Mouse (Mus musculus) frontal cortex, postnatal 25 days (tissue): ENCODE data around the gene Prss8.
A peak's percentile ranks its signal among the peaks of the same experiment; 100 is the strongest.
"Not testable (repeated sequence)": the region's sequence is repeated elsewhere in the genome, so short reads cannot be mapped to it uniquely, and the experiment has no call there.

Experiments
- DNase-seq, 2 experiments: peaks; one replicate each; pipeline ENCODE4 v3.0.0; 2022; ENCODE audit warnings: low spot score in 2 of 2

Prss8 gene

DNA sequence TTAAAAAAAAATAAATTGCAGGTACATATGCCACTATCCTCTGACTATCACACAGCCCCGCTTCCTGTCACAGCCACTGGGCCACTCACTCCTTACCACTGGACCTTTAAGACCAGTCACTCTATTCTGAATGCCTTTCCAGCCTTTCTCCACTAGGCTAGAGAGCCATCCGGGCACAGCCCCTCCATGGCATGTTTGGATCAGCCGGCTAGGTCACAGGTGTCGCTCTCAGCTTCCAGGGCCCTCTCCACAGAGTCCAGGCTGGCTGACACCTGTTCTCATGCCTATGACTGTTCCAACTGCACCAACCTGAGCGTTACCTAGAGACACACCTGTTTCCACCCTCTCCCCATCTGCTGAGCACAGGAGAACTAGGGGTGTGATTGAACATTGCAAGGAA lies 1.3 kb downstream of the Prss8 start:
- DNase-seq, result no peak

DNA sequence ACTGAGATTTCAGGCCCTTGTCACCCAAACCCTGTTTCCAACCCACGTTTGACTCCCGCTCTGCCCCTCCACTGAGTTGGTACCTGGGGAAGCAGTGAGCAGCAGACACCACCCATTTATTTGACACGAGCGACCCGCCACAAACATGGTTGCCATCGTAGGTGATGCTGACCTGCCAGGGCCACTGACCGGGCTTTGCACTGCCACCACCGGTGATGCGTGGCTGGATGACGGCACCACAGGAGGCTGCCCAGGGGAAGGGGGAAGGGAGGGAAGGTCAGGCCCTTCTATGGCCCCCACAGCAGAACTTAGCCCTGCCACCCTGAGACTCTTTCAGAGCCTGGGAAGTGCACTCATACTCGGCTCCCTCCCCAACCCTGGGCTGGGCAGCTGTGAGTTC lies 2.2 kb downstream of the Prss8 start:
- DNase-seq, result no peak

DNA sequence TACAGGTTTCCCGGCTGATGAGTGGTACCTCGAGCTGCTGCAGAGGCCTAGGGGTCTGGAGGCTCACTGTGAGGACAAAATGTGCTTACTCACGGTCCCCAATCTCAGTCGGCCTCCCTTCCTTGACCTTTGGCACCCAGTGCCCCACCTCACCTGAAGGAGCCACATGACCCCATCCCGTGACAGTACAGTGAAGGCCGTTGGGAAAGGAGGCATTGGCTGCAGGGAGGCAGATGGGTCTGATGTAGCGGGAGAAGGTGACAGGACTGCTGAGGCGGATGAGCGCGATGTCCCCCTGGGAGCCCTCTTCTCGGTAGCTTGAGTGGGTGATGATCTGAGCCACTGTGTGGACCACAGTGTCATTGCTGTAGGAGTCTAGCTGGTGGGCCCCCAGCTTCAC lies 3.1 kb downstream of the Prss8 start:
- no peak for DNase-seq

DNA sequence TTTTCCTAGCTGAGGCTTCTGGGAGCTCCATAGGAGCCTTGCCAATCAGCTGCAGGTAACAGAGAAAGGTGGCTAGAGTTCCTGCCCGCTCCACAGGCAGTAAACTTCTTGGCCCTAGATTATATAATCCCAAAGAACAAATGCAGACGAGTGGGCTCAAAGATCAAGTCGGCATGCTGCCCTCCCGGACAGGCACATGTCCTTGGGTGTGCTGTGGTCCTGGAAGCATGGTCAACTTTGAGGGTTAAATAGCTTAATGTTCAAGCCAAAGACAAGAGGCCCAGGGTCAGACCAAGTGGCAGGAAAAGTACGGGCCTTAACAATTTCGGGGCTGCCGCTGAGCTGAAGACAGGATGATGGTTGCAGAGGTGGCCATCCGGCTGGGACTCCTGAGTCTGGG lies 3.8 kb downstream of the Prss8 start:
- DNase-seq, result no peak

DNA sequence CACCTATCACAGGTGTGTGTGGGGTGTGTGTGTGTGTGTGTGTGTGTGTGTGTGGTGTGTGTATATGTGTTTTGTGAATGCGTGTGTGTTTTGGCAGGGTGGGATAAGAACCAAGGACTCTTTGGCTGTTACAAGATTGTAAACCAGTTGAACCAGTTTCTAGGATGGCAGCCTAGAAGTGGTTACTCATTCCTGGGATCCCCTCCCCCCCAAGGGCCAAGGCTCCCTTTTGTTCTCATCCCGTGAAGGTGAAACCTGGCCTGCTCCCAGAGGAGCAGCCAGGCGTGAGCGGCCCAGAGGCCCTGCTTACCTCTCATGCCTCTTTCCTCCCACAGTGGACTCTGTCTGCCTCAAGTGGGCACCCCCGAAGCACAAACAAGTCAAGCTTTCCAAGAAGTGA lies 4.7 kb downstream of the Prss8 start:
- no peak for DNase-seq

DNA sequence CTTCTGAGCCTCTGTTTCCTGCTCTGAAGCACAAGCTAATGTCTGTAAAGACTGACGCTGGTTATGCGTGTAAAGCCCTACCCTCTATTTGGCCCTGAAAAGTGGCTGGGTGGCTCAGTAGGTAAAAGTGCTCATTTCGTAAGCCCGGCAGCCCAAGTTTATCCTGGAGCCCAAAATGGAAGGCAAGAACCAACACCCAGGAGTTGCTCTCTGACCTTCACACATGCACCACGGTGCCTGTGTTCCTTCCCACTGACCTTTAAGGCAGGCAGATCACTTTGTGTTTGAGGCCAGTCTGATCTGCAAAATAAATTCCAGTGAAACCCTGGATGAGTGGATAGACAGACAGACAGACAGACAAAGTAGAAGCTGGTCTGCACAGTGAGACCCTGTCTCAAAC lies 6.2 kb downstream of the Prss8 start:
- DNase-seq, result no peak

DNA sequence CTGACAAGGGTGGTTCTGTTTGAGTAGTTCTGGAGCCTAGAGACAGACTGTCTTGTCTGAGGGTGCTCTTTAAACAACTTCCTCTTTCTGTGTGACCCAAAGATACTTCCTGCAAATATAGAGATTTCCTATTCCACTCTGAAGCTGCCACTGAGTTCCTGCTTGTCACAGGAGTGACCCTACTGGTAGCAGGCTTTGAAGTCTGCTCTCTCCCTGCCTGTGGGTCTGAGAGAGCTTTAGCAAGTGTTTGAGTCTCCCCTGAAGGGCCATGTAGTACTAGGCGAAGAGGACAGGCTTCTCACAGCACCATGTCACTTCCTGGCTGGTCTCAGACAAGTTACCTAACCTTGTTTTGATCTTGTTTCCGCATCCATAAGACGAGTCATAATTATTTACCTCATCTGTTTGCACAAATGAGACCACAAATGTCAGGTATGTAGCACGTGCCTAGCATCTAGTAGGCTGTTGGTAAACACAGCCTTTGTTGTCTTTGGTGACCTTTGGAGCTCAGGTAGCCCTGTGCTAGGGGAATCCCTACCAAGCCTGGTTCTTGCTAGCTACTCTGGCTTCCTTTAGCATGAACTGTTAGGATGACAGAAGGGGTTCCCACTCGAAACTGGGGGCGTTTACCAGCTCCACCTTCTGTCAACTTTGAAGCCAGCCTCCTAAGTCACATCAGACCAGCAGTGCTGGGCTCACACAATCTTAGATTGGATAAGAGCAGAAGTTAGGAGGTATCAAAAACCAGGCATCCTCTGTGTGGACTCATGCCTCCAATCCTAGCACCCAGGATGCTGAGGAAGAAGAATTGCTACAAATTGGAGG lies 7.2 kb downstream of the Prss8 start:
- no peak for DNase-seq

DNA sequence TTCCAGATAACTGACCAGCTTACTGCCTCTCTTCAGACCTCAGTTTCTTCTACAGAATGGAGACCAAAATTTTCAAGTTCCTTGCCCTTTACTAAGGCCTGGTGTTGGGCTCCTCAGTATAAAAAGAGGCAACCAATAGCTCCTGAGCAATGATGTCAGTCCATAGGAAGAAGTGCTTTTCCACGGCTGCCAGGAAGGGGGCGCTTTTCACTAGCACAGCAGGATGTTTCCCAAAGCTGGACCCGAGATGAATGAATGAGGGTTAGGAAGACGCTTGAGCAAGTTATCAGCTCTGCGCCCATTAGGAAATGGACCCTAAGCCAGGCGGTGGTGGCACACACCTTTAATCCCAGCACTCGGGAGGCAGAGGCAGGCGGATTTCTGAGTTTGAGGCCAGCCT lies 8.4 kb downstream of the Prss8 start:
- DNase-seq, result no peak

DNA sequence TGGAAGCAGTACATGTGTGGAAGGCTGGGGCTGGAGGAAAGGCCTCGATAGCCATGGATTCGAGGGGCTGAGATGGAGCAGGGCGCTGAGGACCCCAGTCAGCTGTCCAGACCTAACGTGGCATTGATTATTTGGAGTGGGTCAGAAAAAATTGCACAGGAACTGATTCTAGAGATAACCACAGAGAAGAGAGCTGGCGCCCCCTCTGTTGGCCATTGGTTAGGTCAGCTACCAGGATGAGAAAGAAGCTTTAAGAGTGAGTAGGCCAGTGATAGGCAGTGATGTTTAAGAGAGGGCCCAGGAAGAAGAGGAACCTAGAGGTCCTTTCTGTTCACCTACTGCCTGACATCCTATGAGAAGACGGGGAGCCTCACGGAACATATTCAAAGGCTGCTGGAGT lies 10.6 kb downstream of the Prss8 start:
- DNase-seq, result no peak

DNA sequence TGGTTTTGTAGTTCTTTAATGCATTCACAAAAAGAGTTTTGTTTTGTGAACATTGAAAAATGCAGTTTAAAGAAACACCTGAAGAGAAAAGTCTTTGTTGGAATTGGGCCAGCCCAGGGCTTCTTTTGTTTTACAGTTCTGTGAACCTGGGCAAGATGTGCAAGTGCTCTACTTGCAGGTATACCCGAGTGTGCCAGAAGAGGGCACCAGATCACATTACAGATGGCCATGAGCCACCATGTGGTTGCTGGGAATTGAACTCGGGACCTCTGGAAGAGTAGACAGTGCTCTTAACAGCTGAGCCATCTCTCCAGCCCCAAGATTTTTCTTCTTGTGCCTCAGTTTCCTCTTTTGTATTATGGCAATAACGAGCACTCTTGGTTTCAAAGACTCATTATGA lies 11.7 kb downstream of the Prss8 start:
- DNase-seq, result no peak

DNA sequence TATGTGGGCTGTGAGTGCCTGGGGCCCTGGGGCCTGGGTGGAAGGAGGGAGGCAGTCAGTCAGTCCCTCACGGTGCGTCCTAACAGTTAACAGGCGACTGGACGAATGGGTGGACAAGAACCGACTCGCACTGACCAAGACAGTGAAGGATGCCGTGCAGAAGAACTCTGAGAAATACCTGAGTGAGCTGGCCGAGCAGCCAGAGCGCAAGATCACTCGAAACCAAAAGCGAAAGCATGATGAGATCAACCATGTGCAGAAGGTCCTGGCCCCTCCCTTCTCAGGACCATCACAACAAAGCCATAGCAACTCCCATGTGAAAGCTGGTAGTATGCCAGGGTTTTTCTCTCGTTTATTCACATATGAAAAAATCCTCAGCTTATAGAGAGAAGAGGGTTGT lies 14.6 kb downstream of the Prss8 start:
- DNase-seq, result no peak

DNA sequence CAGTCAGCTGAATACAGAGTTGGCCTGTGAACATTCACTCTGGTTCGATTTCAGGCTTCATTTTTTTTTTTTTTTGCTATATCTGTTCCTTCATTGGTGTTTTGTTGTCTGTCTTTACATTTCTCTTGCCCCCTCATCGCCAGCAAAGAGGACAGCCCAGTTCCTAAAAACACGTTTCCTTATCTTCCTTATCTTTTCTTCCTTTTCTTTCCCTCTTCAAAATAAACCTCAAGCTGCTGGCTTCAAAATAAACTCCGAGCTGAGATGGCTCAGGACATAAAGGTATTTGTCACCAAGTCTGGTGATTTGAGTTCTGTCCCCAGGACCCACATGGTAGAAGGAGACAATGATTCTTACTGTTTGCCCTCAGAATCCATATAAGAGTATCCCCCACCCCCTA lies 17.0 kb downstream of the Prss8 start:
- DNase-seq, result no peak

DNA sequence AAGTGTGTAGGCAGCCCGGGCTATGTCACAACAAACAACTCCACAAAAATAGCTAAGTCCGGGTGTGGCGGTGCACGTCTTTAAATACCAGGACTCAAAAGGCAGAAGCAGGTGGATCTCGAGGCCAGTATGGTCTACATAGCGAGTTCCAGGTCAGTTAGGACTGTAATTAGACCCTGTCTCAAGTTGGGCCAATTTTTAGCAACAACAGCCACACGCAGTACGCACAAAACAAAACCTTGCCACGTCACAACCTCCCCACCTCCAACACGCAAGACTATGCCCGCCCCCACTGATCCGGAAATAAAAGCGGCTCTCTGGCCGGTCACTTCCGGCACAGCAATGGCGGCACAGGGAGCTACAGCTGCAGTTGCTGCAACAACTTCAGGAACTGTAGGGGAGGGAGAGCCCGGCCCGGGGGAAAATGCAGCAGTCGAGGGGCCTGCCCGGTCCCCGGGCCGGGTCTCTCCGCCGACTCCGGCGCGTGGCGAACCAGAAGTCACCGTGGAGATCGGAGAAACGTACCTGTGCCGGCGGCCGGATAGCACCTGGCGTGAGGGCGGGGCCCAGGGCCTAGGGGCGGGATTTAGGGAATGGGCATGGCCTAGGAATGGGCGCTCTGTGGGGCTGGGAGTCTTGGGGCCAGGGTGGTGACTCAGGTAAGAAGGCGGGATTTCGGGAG lies 17.6 kb downstream of the Prss8 start, which contains the start of gene Kat8:
Gene Kat8, plus strand, starts transcription at position 327 of the 682 bp plus-strand sequence.
- peak; percentile 60 to 80 for DNase-seq

DNA sequence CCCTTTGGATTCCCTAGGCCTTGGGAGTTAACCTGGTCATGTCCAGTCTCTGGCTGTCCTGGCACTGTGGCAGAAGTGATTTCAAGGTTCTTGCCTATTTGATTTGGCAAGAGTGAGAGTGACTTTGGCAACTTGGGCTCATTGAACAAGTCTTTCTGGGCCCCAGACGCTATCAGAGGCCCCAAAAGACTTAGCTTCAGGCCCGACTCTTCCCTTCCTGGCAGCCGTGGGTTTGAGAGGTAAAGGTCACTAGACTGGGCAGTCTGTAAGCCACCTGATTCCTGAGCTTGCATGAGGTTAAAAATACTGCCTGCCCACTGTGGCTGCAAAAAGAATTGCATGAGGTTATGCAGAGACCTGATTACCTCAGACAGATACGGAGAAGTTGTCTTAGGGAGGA lies 21.2 kb downstream of the Prss8 start:
- no peak for DNase-seq

DNA sequence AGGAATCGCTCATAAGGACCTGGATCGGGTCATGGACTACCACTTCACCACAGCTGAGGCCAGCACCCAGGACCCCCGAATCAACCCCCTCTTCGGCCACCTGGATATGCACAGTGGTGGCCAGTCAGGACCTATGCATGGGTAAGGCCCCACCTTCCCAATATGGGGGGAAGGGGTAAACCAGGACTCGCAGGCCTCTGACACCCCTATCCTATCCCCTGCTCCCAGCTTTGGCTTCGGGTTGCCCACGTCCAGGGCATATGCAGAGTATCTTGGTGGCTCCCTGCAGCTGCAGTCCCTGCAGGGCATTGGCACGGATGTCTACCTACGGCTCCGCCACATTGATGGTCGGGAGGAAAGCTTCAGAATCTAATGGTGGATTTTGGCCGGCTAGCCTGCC lies 22.0 kb downstream of the Prss8 start:
- no peak for DNase-seq

DNA sequence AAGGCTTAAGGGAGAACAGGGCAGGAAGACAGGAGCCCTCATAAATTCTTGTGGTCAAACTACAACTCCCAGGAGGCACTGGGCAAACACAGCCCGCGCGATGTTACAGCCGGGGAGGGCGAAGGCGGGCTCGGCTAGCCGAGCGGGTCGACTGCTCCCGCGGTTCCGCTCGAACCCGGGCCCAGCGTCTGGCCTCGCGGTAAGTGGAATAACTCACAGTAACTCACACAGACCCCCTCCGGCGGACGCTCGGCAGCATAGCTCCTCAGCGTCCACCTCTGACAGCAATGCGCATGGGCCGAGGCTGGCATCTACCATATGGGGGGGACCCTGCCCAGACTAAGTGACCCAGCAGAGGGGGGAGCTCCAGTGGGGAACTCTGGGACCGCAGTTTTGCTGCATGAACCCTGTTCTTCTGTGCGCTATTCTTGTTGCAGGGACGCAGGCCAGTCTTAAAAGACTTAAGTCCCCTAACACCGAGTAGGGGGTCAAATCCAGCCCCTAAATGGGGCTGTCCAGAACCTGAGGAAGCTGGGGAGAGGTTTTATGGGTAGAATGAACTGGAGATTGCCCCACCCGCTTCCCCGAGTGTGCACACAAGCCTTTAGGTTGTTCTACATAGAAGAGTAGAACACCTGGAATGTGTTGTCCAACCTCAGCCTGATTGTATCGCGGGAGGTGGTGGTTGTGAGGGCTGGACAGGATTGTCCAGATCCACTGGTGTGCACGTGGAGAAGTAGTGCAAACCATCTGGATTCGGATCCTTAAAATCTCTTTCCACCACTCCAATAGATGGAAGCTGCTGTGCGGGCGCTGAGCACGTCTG lies 25.7 kb downstream of the Prss8 start, which contains the start of gene Bckdk:
Gene Bckdk, plus strand, starts transcription at position 112 of the 826 bp plus-strand sequence.
- DNase-seq, result peak; percentile 63 to 68

DNA sequence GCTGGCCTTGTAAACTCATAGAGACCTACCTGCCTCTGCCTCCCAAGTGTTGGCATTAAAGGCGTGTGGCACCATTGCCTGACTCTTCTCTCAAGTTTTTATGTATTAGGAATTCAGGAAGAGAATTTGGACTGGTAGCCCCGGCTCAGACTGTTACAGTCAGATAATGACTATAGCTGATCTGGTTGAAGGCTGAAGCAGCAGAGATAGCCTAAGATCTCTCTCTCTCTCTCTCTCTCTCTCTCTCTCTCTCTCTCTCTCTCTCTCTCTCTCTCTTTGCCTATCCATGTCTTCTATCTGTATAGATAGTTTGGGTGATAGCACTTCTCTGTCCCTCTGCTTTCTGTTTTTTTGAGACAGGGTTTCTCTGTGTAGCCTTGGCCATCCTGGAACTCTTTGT lies 28.1 kb downstream of the Prss8 start:
- no peak for DNase-seq

DNA sequence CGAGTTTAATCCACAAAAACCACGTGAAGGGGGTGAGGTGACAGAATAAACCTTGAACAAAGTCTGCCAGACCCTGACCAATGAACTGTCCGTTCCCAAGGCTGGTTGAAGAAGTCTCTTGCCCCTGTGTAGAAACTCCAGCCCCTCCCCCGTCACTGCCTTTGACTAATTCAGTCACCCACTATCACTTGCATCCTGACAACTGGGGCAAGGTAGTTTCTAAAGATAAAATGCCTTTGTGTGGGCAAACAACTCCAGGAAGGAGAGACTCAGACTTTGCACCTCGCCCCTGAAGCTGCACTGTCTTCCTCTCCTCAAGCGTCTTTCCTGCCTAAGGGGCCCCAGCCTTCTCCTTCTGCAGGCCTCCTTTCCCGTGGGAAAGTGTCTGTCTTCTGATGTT lies 29.9 kb downstream of the Prss8 start:
- DNase-seq, result no peak

DNA sequence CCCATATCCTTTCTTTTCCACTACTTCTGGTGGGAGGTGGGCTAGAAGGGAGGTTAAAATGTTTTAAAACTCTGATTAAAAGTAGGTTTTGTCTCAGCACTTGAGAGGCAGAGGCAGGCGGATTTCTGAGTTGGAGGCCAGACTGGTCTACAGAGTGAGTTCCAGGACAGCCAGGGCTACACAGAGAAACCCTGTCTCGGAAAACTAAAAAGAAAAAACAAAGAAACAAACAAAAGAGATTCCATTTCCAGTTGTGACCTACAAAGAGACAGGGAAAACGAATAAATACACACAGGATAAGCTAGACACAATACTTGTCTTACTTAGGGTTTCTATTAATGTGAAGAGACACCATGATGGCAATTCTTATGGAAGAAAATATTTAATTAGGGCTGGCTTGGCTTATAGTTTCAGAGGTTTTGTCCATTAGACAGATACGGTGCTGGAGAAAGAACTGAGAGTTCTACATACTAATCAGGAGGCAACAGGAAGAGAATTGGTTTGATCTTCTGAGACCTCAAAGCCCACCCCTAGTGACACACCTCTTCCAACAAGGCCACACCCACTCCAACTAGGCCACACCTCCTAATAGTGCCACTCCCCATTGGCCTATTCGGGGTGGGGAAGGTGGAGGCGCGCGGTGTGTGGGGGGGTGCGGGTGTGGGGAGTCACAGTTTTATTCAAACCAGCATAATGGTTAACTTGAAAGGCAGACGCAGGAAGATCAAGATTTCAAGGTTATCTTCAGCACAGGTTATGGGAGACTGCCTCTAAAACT lies 31.5 kb downstream of the Prss8 start:
- no peak for DNase-seq

DNA sequence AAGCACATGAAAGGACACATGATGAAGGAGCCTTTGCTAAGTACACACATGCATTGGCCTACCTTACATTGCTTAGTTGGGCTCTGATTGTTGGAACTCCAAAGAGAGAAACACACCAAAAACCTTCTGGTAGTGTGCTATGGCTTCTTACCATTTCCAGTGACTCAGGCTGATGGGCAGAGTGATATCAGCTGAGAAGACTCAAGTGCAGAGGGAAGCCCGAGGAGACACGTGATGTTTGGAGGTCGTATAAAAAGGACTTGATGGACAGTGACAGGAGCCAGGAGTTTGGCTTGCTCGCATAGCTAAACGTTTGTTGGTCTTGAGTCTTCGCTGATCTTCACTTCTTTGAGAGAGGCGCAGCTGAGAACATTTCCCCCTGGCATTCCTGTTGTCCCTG lies 32.4 kb downstream of the Prss8 start:
- DNase-seq, result no peak

DNA sequence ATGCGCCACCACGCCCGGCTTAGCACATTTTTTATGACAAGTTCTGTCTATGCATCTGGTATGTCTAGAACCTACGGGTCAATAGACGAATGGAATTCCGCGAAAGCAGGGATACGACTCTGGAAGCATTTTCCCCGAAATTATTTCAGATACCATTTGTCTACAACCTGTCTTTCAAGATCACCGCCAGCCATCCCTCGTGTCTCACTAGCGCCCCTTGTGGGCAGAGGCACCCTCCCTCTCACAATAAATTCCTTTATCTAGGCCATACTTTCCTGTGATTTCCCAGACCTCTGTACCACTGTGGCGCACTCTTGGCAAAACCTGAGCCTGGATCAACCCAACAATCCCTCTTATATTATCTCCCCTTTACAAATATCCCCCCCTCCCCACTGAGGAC lies 33.5 kb downstream of the Prss8 start:
- DNase-seq, result no peak

DNA sequence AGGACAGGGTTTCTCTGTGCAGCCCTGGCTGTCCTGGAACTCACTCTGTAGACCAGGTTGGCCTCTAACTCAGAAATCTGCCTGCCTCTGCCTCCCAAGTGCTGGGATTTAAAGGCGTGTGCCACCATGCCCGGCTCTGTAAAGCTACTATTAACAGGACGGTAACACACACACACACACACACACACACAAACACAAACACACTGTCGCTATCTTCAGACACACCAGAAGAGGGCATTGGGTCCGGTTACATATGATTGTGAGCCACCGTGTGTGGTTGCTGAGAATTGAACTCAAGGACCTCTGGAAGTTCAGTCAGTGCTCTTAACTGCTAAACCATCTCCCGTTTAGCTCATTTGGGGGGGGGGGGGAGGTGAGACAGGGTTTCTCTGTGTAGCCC lies 34.0 kb downstream of the Prss8 start:
- not testable (repeated sequence) for DNase-seq
